Mouse (Mus musculus): Measurements from ENCODE around the gene Aqp11.

- no peak for TF ChIP-seq GATA1 (IDR thresholded peaks at IDR 0.05; ENCODE audit: borderline replicate concordance, low read length)
- no peak for TF ChIP-seq FLI1 (IDR thresholded peaks at IDR 0.05; ENCODE audit: low read length)
These were observed 58.9 kb downstream of the Aqp11 start for GRCm38 (mm10) chr7:97679239-97679638.
